Mouse (Mus musculus) ES-E14 (cell line): ENCODE measurements around the gene Cxadr.

ENCODE experiments used
- HCFC1 ChIP-seq: IDR thresholded peaks from 2 replicates; pipeline ENCODE4 v1.6.1; 2012; ENCODE audit warnings: low read length, inconsistent platforms, borderline replicate concordance; ENCODE audit not compliant: insufficient read depth
- MAFK ChIP-seq: IDR thresholded peaks from 2 replicates; pipeline ENCODE4 v1.6.1; 2014; ENCODE audit warnings: mild to moderate bottlenecking, low read depth, low read length, inconsistent platforms; ENCODE audit not compliant: insufficient read depth
- ZC3H11A ChIP-seq: IDR thresholded peaks from 2 replicates; pipeline ENCODE4 v1.6.1; 2012; ENCODE audit warnings: low read depth, mild to moderate bottlenecking, inconsistent platforms, low read length, borderline replicate concordance
- ZNF384 ChIP-seq: IDR thresholded peaks from 2 replicates; pipeline ENCODE4 v1.6.1; 2012; ENCODE audit warnings: low read depth, low read length, inconsistent platforms

GRCm38 (mm10) chr16:78277567-78277966, 23.7 kb upstream of the Cxadr start:
- no peak for TF ChIP-seq HCFC1
- TF ChIP-seq MAFK: no peak
- no peak for TF ChIP-seq ZNF384
- TF ChIP-seq ZC3H11A: no peak
